Mouse (Mus musculus) left cerebral cortex, postnatal 36 days (tissue): Measurements from ENCODE around the gene Cipc. TPM values are rescaled to one million over a fixed set of nuclear protein-coding genes. Genes with fewer than 3 reads are reported as not detected.
A peak's percentile ranks its signal among the peaks of the same experiment; 100 is the strongest.

Source experiments
- DNase-seq, 2 experiments: peaks; one replicate each; pipeline ENCODE4 v3.0.0; 2021 to 2022; ENCODE audit warnings: low spot score in 2 of 2, mixed read lengths in 1 of 2
- intact Hi-C: fragments of 180-260 bp; cut with DNase I; formaldehyde crosslinking; loops from one replicate; pipeline ENCODE4 v1.15.1; 2025
- total RNA-seq, 2 experiments: library from RNA; stranded (reverse); gene quantifications; 2 replicates each; pipeline ENCODE4 v1.2.3; 2021

Gene Cipc
- total RNA-seq, 2 experiments from 2014 or later: 82.2 to 93.0 TPM

DNA sequence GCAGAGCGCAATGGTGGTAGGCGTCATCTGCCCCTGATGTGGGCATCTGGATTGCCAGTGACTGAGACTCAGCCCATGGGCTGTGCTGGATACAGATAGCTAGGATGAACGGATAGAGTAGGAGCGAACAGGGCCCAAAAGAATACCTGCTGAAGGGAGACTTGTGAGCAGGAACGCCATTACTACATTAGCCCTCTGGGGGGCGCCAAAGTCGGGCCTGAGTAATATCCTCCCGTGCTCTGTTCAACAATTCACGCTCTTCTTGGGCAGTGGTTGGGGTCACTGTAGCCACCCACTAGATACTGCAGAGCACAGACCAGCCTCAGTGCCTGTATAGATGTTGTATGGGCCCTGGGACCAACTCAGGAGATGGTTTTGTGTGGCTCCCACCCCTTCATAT lies 34.3 kb downstream of the Cipc start:
- intact Hi-C loops: no loop called here
- no peak for DNase-seq

DNA sequence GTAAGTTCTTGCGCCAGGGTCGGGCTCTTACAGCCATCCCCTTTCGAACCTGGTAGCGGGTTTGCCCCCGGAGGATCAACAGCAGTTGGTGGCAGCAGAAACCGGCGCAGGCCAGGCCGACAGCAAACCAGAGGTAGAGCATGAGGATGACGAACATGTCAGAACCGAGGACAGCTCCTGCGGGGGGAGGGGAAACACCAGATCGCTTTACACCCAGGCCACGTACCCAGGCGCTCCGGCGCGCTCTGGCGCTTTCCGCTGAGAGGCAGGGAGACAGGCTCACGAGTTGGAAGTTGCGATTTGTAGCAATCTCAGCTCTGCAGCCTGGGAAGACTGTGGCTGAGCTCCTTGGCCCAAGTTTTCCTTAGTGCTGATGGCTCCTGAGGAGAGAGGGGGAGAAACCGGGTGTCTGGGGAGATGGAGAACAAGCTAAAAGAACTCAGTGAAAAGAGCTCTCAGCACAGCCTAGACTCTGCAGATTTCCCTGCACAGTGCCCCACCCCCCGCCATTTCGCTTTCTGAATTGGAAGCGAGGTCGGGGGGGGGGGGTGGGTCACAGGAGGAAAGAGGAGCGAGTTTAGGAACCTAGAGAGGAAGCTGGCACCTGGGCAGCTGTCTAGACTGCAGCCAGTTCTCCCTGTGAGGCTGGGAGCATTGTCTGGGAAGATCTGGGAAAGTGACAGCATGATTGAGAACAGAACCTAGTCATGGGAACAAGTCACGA lies 36.8 kb downstream of the Cipc start:
- DNase-seq: peak; percentile 55 to 62
- intact Hi-C loops: no loop called here

DNA sequence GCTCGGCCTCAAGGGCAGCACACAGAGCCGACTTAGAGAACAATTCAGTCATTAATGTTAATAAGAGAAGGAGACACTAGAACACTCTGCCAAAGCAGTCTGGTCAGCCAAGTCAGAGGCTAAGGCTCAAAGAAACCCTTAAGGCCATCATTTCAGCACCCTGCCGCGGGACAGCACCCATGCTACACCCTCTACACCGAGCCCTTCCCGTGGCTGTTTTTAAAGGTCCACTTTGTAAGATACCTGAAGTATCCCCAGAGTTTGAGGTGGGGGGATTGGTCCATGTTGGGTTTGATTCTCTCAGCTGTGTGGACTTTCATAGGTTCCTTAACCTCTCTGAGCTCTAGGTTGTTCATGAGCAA lies 37.3 kb downstream of the Cipc start:
- intact Hi-C loops: no loop called here

DNA sequence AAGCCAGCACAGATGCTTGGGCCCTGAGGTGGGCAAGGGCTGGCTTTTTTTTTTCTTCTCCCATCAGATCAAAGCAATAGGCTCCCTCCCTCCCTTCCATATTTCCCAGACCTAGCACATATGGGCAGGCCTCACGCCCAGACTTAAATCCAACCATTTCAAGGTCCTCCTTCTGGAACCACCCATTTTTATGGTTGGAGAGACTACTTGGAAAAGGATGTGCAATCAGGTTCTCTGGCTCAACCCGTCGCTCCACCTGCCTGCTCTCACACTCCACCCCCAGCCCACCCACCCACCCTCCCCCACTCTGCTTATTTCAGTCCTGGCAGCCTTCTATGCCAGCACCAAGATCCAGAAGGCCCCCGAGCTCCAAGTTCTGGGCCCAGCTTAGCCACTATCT lies 39.7 kb downstream of the Cipc start:
- DNase-seq: no peak

More for the DNA sequence above, 37.3 kb downstream of the Cipc start:
- DNase-seq: no peak

DNA sequence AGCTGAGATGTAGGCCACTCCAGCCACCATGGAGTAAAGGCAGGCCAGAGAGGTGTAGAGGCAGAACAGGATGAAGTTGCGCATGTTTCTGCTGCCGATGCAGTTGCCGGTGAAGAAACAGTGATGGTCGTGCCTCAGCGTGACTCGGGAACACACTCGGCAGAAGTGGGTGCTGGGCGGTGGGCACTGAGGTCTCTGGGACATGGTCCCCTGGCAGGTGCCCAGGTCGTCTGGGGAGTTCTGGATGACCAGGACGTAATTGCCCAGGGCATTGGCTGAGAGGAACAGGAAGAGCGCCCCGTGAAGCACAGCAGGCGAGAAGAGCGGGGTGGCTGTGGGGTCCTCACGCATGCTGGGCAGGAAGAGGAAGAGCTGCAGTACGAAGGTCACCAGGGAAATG lies 41.4 kb downstream of the Cipc start:
- DNase-seq: no peak
- intact Hi-C loops: no loop called here

More for the DNA sequence above, 39.7 kb downstream of the Cipc start:
- intact Hi-C loops: no loop called here

DNA sequence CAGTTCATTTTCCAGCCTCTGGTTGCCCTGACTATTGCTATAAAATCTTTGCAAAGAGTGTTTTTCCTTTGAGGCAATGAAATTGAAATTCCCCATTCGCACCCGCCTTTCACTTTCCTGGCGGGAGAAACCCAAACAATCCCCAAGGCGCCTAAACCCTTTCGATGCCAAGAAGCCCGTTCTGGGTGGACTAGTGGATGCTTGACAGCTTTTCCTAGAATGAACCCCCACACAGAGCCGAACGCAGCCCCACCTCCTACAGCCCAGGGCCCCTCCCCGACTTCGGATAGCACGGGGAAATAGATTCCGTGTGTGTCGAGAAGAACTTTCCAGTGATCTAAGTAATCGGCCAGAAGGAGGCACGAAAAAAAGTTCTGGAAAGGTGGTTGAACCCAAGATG lies 42.5 kb downstream of the Cipc start:
- no peak for DNase-seq
- intact Hi-C loops: no loop called here

DNA sequence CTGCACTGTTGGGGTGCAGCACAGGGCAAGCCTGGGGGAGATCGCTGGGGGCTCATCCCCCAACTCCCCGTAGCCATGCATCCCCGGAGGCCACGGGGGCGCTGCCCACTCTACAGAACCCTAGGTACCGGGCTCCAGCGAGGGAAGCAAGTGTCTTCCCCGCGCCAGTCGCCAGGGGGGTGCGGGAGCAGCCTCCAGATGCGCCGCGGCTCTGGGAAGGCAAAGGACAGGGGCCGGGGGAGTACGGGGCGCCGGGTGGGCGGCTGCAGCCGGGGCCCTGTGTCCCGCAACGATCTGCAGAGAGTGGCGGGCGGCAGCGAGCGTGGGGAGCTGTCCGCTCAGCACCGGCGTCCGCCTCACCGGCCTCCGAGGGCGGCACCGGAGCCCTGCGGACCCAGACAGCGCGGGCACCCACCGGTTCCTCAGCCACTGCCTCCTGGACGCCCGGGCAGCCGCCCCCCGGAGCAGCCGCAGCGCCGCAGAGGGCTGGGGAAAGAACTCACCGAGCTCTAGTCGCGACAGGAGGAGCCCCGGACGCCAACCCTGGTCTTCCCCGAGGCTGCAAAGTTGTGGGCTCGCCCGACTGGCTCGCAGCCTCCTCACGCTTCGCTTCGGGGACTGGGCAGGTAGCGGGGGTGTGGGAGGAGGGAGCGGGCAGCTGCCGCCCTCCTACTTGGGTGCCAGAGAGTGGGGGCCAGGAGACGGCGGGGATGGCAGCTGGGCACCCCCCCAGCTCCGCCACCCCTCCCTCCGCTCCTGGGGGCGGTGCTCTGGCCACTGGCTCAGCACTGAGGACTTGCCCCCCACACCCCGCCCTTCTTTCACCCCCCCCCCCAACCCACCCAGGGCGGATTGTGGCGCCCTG lies 43.3 kb downstream of the Cipc start, which contains the start of gene Zdhhc22:
Gene Zdhhc22, minus strand, starts transcription at position 541 of the 865 bp plus-strand sequence.
- intact Hi-C loops: loop anchor here (5.0 kb wide), 1 partner anchor 62 kb away; no protein-coding TSS in a partner anchor
- peak; percentile 53 to 66 for DNase-seq

DNA sequence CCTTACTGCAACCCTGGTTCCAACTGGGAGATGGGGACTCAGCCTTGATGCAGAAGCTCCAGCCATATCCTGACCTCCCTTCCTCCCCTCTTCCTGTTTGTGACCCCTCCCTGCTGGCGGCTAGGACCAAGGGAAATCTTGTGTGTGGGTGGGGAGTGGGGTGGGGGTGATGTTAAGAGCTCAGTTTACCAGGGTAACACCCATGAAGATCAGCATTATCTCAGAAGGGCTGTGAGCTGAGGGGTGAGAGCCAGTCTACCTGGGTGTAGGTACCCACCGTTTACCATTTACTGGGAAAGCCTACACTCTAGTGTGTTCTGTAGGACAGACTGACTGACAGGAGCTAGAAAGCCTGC lies 43.9 kb downstream of the Cipc start:
- intact Hi-C loops: loop anchor here (5.0 kb wide), 1 partner anchor 62 kb away; no protein-coding TSS in a partner anchor

DNA sequence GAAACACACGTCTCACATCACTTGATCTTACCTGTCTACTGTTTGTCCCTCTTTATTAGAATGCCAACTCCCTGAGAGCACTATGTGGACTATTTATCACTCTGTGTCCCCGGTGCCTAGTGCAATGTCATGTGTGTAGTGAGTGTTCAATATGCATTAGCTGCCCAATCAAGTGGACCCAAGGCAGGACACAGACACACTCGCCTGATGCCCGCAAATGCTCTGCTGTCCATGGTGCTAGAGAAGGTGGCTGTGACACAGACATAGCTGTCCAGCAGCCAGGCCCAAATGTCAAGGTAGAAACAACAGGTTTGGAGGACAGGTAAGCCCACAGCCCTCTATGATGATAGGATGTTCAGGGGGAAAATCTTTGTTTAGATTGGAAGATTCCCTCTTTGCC lies 47.3 kb downstream of the Cipc start:
- DNase-seq: no peak
- intact Hi-C loops: loop anchor here (5.0 kb wide), 1 partner anchor 58 kb away; no protein-coding TSS in a partner anchor

More for the DNA sequence above, 43.9 kb downstream of the Cipc start:
- DNase-seq: no peak

DNA sequence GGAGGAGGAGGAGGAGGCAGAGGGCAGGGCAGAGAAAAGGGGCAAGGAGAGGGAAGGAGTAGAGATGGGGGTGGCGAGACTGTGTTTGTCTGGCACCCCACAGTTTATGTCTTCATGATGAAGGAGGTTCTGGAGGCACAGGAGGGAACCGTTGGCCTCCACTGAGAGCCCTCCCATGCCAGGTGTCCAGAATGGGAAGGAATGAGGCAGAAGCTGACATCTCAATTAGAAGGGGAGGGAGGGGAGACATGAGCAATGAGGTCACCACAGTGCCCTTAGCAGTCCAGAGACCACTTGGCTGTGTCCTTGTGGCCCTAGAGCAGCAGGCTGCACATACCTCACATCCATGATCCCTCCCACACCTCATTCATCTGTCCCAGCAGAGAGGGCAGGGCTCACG lies 47.9 kb downstream of the Cipc start:
- intact Hi-C loops: loop anchor here (5.0 kb wide), 1 partner anchor 58 kb away; no protein-coding TSS in a partner anchor
- no peak for DNase-seq

DNA sequence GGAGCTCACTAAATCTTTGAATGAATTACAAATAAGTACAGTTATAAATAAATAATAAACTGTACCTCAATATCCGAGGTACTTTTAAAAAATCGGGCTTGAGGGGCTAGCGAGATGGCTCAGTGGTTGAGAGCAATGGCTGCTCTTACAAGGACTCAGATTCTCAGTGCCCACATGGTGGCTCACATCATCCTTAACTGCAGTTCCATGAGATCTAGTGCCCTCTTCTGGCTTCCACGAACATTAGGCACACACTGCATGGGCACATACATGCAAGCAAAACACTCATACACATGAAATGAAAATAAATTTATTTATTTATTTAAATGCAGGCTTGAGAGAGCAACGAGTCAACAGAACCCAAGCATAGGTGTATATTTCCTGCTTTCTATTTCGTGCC lies 49.1 kb downstream of the Cipc start:
- no peak for DNase-seq
- intact Hi-C loops: no loop called here

DNA sequence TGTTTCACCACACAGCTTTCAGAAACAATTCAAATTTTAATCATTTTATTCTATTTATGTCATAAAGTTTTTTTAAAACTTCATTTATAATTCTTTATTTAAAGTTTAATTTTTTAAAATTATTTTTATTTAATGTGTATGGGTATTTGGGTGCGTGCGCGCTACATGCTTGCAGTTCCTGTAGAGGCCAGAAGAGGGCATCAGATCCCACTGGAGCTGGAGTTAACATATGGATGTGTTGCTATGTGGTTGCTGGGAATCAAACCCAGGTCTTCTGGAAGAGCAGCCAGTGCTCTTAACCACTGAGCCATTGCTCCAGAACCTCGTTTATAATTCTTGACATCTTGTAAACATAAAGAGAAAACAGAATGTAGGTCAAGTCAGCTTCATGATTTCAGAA lies 51.9 kb downstream of the Cipc start:
- intact Hi-C loops: no loop called here

DNA sequence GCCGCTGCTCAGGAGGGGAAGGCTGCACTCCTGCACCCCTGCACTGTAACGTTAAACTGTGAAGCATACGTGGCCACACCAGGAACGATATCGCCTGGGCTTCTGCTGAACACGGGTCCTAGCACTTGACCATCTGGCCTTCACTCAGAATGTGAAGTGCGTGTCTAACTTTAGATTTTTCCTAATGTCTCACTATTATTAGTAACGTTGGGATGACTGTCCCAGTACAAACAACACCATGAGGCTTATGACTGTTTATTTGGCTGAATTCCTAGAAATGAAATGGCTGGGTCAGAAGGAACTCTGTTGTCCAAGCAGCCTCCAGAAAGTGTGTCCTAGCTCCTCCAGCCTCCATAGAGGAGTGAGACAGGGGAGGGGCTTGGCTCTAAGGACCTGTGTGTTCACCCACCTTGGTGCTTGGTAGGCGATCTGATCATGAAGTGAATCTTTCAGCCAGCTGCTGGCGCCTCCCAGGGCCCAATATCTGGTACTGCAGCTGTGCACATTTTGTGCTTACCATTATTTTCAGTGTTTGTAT lies 52.5 kb downstream of the Cipc start:
- intact Hi-C loops: no loop called here
- DNase-seq: no peak

More for the DNA sequence above, 51.9 kb downstream of the Cipc start:
- DNase-seq: no peak

DNA sequence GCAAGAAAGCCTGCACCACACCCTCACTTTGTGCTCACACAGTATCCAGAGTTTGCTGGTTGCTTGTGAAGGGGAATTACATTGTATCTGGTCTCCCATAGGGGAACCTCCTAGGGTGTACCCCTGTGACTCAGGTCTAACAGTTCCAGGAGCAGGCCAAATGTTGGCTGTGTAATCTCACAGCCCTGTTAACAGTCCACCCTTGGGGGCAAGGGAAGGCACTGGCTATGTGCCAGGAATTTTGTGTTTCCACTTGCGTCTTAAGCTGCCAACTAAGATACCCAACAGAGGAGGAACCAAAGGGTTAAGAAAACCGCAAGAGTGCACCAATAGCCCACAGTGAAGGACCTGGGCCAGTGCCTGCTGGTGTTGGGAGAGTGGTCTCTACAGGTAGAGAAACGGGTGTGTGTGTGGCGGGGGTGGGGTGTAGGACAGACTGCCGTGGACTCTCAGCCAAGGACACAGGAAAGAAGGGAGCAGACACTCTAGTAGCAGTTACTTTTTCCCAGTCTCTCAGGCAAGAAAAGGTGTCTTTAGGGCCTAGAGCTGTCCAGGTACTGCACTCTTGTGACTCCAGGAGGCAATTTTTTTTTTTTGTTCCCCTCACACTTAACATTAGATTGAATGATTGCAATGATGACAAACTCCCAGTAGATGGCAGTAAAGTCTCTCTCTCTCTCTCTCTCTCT lies 53.5 kb downstream of the Cipc start:
- DNase-seq: no peak
- intact Hi-C loops: no loop called here

DNA sequence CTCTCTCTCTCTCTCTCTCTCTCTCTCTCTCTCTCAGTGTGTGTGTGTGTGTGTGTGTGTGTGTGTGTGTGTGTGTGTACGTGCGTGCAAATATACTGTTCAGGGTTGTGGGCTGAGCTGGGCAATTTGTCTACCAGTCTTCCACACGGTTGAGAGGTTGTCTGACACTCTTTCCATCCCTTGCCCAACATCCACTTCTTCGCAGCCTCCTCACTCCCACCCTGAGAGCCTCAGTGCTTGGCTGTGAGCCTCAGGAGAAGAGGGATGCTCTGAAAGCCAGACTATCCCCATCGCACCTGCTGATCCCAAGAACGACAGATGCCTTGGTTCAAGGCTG lies 54.0 kb downstream of the Cipc start:
- intact Hi-C loops: no loop called here

DNA sequence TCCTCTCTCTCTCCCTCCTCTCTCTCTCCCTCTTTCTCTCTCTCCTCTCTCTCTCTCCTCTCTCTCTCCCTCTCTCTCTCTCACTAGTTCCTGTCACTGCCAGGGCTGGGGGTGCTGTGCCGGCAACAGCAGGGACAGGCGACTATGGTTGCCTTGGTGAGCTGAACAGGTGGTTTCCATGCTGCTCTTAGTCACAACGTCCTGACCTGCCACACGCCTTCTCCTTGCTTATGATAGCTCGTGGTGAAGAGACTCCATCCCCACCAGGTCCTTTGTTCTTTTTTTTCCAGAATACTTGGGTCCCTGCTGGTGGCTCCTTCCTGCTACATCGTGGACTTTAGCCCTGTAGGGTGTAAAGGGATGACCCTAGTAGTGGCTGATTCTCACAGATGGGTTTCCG lies 55.4 kb downstream of the Cipc start:
- intact Hi-C loops: no loop called here

More for the DNA sequence above, 54.0 kb downstream of the Cipc start:
- DNase-seq: no peak

DNA sequence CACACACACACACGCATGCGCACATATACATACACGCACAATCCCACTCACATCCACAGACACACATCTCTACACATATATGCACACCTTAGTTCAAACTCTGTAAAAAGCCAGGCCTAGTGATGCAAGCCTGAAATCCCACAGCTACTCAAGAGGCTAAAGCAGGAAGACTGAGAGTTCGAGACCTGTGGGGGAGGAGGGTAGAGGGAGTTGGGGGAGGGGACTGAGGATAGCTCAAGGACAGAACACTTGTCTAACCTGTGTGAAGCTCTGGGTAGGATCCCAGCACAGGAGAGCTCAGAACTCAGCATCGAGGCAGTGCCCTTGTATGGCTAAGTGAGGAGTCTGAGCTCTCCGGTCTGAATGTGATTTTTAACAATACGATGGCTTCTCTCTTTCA lies 56.0 kb downstream of the Cipc start:
- no peak for DNase-seq
- intact Hi-C loops: no loop called here

More for the DNA sequence above, 55.4 kb downstream of the Cipc start:
- no peak for DNase-seq

DNA sequence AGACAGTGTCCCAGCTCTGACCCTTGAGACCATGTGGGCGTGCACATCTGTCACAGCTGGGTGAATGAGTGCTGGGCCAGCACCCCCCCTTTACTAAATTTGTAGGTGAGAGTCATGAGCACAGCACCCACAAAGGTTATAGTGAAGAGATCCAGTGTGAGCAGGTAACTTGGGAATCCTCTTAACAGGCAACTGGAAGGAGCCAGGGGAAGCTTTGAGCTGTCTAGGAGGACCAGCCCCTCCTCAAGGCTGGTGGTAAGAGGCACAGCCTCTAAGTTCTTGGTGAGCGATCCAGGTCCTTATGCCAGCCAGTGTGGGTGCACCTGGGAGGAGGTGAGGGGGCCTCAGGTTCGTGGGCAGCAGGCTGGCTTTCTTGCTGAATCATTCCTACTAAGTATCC lies 56.8 kb downstream of the Cipc start:
- intact Hi-C loops: no loop called here
- no peak for DNase-seq

DNA sequence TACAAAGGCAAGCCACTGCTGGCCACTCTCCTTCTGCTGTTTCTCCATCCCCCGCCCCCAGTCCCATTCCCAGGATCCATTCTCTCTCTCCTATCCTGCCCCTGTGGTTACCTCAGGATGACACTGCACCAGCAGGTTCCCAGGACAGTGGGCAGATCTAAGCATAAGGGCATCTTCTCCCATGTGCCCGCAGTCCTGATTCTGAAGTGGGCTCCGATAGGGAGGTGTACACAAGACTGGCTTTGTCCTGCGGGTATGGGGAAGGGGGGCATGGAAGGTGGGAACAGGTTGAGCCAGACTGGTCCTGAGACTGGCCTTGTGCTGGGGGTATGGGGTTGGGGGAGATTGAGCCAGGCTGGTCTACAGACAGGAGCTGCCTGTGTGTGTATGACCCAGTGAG lies 57.8 kb downstream of the Cipc start:
- intact Hi-C loops: no loop called here
- DNase-seq: no peak
